Mouse (Mus musculus): ENCODE results near the gene St6galnac3. TPM values are rescaled to one million over a fixed set of nuclear protein-coding genes. Genes with fewer than 3 reads are reported as not detected.
A peak's percentile ranks its signal among the peaks of the same experiment; 100 is the strongest.

The St6galnac3 gene
- total RNA-seq, 4 experiments from 2014 or later = 19.2 to 25.5 (median 24.8) TPM

DNA sequence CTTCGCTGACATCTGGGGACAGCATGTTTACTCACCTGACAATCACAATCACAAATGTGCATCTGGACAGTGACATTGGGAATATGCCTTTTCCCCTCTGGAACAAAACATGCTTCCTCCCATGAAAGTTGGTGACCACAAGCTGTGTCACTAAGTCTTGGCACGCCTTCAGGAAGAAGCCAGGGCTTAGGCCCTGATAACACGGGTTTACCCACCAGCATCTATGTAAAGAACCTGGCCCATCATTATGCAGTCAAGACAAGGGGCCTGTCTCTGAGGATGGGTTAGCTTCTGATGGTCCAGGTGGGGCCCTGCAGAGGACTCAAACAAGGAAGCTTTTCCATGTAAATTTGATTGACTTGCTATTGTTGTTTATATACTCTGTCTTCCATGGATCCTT, 131.9 kb downstream of the St6galnac3 start:
- no peak for DNase-seq (ENCODE audit: low spot score in 2 of 2)

DNA sequence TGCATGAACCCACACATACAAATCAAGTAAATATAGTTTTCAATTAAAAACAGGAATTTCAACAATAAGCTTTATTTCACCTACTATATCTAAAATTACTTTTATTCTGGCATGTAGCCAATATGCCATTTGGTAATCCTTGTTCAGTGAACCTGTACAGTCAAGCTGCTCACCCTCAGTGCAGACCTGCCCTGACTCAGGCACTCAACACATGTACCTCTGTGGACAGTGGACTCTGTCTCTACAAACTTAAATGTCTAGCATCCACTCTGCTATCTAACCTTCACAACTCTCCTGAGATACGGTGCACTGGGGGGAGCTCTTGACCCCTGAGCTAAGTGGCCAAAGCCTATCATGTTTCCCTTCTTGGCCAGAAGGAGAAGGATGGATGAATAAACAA, 137.4 kb downstream of the St6galnac3 start:
- DNase-seq (ENCODE audit: low spot score in 2 of 2) = no peak

DNA sequence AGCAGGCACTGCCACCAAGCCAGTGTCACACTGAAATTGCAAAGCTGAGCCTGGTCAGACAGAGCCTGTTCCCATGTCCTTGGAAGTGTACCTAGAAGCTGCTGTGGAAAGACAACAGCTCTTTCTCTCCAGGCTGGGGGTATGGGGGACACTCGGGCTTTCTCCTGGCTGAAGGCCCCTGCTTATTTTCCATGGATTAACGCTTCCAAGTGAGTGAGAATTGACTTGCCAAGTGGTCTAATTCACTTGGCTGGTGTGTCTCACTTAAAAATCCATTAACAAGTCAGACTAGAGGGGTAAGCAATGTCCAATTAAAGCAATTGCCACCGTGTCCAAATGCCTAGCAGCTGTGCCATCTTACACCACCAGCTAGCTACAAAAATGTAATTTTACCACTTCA, 140.1 kb downstream of the St6galnac3 start:
- DNase-seq (ENCODE audit: low spot score in 2 of 2) = no peak

DNA sequence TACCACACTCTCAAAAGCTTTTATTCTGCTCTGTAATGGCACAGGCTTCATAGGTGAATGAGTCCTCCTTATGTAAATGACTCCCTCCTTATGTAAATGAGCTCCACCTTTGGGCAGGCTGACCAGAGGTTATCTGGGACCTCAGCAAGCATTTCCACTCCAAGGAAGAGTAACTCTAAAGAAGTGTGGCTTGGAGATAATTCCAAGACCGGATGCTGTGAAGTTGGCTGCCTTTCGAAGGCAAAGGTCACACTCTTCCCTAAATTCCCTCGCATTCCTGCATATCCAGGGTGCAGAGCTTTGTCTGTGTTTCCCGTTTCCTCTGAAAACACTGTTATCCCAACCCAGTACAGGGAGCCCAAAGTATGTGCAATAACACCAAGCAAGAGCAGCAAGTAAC, 142.9 kb downstream of the St6galnac3 start:
- DNase-seq (ENCODE audit: low spot score in 2 of 2) = no peak

DNA sequence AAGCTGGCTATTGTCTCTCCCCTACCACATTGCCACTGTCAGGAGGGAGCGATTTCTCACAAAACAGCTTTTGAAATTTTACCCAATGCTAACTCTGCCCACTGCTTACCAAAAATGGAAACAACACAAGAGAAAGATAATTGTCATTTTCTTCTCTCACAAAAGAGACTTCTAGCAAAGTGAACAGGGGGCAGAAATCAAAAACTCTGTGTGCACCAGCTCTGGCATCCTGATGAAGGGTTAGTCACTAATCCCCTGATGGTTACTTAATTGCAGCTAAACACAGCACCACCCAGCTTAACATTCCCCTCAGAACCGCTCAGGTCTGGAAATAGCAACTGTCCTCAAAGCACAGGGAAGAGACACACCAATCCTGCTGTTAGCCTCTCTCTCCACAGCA, 144.3 kb downstream of the St6galnac3 start:
- no peak for DNase-seq (ENCODE audit: low spot score in 2 of 2)

DNA sequence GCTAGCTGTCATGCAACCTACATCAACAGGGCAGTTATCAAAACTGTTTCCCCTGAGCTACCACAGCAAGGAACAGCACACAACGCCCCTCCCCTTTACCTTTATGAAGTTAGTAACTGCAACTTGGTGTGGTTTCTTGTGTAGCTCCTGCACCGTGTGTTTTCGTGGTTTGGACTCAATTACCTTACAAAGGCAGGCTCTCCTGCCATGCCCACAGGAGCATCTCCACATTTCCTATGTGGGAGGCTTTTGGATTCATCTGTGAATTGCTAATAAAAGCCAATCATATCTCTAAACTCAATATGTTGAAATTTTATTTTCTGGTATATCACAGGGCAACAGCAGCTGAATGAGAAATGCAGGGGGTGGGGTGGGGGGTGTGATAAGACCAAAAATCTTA, 144.8 kb downstream of the St6galnac3 start:
- DNase-seq (ENCODE audit: low spot score in 2 of 2) = no peak

DNA sequence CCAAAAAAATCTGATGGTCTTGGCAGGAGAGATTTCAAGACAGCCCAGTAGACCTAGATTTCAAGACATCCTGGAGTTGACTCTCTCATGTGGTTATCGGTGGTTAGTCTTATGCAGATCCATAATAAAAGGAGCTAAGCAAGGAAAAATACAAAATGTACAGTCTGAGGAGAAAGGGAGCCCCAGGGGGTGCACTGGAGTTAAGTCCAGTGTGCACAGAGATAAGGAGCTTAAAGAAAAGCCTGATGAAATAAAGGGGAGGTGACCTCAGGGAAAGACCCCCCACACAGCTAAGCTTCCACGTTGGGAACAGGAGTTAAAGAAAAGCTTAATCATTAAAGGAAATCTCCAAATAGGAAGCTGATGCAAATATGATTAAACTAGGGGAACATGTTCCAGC, 147.7 kb downstream of the St6galnac3 start:
- no peak for DNase-seq (ENCODE audit: low spot score in 2 of 2)

DNA sequence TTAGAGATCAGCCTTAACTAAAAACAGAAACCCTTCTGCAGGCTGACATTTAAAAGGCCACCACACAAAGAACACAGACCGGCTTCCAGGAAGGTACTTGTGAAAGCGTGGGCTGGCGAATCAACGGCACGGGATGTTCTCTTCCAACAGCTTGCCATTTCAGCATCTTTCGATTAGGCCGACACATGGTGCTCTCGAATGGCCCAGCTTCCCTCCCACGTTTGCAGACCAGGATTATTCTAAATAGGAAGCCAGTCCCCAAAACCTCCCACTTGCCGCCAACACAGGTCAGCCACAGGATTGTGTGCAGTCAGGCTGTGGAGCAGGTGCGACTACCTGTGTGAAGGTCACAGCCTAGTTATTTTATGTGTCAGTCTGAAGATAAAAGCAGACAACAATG, 153.8 kb downstream of the St6galnac3 start:
- peak; percentile 32 to 80 for DNase-seq (ENCODE audit: low spot score in 2 of 2)

DNA sequence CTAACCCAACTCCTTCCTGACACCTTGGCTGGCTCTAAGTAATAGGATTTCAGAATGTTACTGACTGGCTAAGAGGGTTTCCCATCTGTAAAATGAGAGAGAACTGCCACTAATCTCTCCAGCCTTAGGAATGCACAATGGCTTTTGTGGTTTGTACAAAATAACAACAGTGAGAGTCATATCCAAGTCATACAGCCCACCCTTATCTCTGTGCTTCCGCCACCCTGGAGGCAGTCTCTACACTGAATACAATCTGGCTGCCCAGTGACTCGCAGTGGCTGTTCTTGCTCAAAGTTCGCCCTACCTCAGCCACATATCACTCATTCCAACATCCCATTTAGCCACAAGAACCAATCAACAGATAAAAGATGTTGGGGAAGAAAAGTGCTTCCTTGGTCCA, 156.2 kb downstream of the St6galnac3 start:
- no peak for DNase-seq (ENCODE audit: low spot score in 2 of 2)

DNA sequence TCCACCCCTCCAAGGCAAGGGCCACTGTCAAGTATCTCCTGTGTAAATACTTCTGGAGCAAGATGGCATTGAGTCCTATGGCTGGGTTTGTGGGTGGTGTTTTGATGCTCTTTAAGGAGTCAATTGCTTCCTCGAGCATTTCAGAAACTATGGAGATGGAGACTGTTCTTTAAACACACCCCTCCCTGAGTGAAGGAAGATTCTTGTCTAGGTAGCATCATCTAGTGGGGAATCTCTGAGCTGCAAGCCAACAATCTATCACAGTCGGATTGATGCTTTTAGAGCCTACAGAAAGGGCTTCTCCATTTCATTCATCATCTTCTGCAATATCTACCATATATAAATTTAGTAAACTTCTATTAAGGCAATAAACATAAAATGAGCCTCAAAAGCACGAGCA, 157.1 kb downstream of the St6galnac3 start:
- no peak for DNase-seq (ENCODE audit: low spot score in 2 of 2)

DNA sequence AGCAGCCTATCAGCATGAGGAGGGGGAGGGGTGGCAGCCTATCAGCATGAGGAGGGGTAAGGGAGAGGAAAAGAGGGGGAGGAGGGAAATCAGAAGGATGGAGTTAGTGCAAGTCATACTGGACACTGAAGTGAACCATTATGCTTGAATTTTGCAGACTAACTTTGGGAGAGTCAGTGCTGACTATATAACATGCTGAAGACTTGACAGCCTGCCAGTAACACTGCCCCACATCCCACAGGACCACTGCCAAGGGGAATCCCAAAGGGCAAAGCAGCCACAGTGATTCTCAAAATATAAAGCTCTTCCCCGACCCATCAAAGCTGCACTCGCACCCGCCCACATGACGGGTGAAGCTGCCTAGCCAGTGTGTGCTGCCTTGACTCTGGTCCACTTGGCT, 157.5 kb downstream of the St6galnac3 start:
- DNase-seq (ENCODE audit: low spot score in 2 of 2) = no peak

DNA sequence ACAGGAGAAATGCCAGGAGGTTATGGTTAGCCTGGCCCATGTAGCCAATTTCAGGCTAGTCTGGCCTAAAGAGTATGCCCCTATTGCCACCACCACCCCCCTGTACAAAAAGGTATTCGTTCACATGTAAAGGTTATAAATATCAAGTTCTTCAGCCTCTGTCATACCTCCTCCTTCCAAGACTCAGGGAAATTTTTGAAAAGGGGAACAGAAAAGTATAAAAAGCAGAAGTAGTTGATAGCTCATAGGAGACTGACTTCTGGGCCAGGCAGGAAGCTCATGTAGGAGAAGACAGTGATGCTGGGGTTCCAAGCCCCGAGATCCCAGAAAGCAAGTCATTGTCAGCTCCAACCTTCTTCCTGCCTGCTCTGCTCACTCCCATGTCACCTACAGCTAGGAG, 158.9 kb downstream of the St6galnac3 start:
- DNase-seq (ENCODE audit: low spot score in 2 of 2) = no peak

DNA sequence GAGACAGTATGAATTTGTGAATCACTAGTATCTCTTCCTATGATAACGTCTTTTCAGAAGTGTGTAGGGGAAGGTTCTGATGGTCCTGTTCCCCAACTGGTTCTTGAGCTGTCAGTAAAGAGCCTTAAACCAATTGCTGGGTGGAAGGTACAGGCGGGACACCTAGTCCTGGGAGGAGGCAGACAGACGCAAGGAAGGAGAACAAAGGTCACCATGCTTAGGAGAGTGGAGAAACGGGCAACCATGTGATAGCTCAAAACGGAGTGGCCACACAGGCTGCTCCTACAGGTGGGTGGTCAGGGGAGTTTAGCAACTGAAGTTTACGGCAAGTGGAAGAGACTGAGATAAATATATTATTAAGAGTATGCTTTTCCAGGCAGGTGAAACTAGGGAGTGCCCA, 164.1 kb downstream of the St6galnac3 start:
- no peak for DNase-seq (ENCODE audit: low spot score in 2 of 2)

DNA sequence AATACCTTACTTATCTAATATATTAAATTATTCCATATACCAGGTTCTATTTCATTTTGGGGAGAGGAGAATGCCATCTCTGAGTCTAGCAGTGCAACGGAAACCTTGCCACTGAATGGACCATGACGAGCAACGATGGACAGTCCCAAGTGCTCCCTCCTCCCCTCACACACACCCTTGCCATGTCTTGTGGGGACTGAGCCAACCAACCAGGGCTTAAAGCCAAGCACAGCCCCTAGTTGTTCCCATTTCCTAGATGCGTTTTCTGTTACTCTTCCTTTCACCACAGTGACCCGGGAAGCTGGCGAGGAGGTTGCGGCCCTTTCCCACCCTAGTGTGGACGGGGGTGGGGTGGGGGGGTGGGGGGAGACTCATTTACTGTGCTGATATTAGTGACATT, 165.4 kb downstream of the St6galnac3 start:
- DNase-seq (ENCODE audit: low spot score in 2 of 2) = no peak

DNA sequence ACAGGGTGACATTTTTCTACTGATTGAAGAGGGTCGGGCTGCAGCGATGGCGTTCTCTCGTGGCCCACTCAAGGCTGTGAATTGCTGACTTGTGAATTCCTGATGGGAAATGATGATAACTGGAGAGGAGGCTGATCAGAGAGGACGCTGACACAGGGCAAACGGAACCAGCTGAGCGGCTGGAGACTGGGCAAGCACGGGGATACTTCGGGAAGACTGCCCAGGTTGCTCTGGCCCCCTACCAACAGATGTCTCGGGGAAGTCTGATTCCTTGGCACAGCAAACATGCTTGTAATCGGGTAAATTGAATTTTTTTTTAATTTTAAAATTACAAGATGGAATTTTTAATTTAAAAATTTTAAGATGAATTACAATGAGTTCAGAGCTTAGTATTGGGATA, 168.4 kb downstream of the St6galnac3 start:
- DNase-seq (ENCODE audit: low spot score in 2 of 2) = no peak

DNA sequence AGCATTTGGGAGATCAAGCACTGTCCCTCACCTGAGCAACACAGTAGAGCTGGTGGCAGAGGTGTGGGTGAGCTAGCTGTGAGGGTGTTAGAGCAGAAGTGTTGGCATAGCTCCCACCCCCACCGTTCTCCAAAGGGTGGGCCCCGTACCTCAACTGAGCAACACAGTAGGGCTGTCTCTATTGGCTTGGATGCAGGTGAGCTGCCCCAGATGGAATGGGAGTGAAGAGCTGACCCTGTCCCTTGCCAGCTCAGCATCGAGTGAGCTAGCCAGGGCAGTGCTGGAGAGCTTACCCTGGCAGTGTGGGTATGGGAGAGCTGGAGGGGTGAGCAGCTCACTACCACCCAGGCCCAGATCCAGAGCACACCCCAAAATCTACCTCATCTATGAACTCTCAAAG, 171.3 kb downstream of the St6galnac3 start:
- no peak for DNase-seq (ENCODE audit: low spot score in 2 of 2)

DNA sequence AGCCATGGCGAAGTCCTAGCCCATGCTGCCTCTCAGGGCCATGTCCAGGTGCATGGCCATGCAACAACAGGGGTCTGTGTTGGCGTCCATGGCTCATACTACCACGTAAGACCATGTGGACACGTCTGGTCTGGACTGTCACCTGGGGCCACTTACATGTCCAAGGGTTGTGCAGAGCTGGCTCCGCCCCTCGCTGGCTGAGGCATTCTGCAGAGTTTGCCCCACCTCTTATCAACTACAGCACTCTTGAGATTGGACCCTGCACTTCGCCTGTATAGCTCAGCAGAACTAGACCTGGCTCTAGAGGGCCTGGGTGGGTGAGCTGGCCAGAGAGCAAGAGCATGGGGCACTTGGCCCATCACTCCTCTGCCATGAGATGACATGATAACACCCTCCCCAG, 171.7 kb downstream of the St6galnac3 start:
- DNase-seq (ENCODE audit: low spot score in 2 of 2) = no peak

DNA sequence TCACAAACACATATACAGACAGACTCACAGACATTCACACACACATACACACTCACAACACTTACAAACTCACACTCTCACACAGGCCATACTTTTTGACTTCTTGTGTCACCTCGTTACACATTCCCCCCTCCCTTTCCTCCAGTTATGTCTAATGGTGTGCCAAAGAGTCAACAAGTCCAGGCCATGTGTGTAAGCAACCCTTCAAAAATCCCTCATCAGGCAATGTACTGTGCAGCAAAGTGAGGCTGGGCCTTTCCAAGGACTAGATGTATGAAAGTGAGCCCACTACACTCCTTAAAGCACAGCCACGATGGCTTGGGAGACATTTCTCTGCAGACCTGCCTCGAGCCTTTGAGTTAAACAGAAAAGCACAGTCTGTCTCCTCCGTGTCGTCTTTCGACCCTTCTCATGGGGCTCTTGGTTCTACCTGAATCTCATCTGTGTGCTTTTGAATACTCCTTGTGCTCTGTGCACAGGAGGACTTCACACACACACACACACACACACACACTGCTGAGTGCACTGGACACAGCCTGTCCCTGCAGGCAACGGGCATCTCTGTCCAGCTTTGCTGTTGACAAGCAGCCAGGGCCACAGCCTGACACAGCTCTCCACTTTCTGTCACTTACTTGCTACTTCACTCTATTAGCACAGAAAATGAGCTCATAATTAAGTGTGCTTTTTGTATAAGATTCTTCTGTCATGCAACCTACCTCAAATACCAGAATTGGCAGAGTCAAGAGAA, 177.9 kb downstream of the St6galnac3 start:
- DNase-seq (ENCODE audit: low spot score in 2 of 2) = no peak

DNA sequence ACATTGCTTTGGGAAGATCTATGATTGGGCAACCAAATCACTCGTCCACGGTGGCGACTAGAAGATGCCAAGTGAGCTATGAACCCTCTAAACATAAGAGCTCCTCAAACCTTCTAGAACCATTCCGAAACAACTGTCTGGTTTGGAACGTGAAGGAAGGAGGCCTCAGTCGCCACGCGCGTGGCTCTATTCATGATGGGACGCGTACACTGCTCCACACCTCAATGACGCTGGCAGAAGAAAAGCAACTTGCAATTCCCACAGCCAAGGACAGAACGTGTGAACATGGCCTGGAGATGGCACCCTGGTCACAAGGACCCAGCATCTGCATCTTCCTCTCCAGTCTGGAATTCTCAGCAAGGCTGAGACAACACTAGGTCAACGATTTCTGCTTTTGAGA, 185.1 kb downstream of the St6galnac3 start:
- DNase-seq (ENCODE audit: low spot score in 2 of 2) = no peak

DNA sequence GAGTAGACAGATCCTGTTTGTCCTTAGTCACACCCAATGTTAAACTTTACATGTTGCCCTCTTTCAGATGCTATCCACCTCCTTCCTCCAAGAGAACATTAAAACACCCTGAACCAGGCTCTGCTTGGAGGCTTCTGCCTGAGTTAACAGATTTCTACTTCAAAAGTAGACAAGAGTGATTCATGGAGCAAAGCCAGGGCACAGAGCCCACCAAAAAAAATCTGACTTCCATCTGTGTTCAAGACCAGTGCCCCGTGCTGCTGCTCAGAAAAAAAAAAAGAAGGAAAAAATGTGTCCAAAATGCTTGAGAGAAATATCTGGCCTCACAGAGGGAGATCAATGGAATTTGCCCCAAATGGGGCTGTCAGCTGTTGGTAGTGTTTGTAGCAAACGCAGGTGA, 186.6 kb downstream of the St6galnac3 start:
- no peak for DNase-seq (ENCODE audit: low spot score in 2 of 2)

DNA sequence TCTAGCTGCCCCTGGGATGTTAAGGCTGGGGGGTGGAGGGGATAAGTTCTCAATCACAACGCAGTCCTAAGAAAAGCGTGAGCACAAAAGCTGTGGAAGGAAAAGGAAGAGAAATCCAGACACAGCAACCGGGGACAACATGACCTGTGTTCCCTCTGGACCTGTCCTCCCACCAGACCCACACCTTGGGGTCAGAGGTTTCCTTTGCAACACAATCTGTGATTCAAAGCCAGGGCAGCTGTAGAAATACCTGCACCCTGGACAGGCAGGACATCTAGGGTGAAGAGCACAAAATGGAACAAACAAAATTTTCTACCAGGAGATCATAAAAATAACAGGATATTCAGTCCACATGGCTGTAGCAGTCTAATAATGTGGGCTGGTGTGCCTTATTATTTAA, 187.5 kb downstream of the St6galnac3 start:
- DNase-seq (ENCODE audit: low spot score in 2 of 2) = no peak

DNA sequence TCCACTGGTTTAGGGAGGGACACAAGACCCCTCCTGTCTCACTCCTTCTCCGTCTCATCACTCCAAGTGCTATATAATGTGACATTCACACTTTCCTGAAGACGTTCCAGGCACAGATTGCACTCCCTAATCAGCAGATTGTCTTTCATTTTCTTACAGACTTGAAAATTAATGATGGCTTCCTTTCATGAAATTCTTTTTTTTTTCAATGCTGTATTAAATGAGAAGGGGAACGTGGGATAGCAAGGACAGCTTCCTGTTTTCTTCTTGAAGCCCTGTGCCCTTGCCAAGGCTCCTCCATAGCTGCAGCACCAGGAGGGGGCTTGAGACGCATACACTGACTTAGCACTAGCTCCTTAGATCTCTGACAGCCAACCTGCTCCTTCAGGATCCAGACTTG, 188.7 kb downstream of the St6galnac3 start:
- no peak for DNase-seq (ENCODE audit: low spot score in 2 of 2)

DNA sequence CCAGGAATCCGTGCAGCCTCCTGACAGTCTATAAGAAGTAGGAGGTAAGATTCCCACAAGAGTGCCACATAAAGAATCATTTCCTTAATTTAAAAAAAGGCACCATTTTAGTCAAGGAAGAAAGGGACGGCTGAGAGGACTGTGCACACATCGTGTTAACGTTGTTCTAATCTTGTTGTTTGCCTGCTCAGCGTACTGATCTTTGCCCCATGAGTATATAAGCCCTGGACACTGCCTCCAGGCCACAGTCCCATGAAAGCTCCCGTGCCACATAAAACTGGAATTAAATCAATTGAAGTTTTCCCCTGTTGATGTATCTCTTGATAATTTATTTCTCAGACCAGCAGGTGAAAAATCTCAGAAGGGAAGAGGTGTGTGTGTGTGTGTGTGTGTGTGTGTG, 195.8 kb downstream of the St6galnac3 start:
- no peak for DNase-seq (ENCODE audit: low spot score in 2 of 2)

Measured in left cerebral cortex, adult 8-10 months (tissue).